Mouse (Mus musculus) Patski (cell line): ENCODE measurements around the gene Nrg3. TPM values are rescaled to one million over a fixed set of nuclear protein-coding genes. Genes with fewer than 3 reads are reported as not detected.

Source experiments
- ATAC-seq: fragments of 100-300 bp; one replicate; pipeline ENCODE4 v1.8.0; 2021
- CTCF ChIA-PET: fragments of 350-600 bp; sonication (Branson Sonifier 250); formaldehyde crosslinking; loops from one replicate; lab custom pipeline; 2022; ENCODE audit warnings: inconsistent platforms; lab: Charles Lee
- POLR2A ChIA-PET: fragments of 350-600 bp; sonication (Branson Sonifier 250); formaldehyde crosslinking; loops from one replicate; lab custom pipeline; 2022; ENCODE audit warnings: antibody characterized with exemption, inconsistent platforms; lab: Charles Lee
- DNase-seq: peaks from one replicate; pipeline ENCODE4 v3.0.0-alpha.2; 2011; ENCODE audit warnings: low read depth, low spot score
- H3K27me3 ChIP-seq: fragments of 371-371 bp; one replicate; pipeline ENCODE4 v1.5.1; 2021
- CTCF ChIP-seq: fragments of 100-300 bp; IDR thresholded peaks from one replicate; pipeline ENCODE4 v1.5.1; 2021
- in situ Hi-C: fragments of 300-500 bp; cut with MboI; formaldehyde crosslinking; loops from 3 replicates; pipeline ENCODE4 v1.11.1; 2018; ENCODE audit warnings: low pct_unique_long_range_greater_than_20kb, mixed read lengths
- polyA plus RNA-seq: library from polyadenylated mRNA; unstranded; gene quantifications from one replicate; pipeline ENCODE4 v1.2.3, GENCODE M21; 2021

Gene Nrg3
- polyA plus RNA-seq, 1 experiment from 2014 or later = not detected

DNA sequence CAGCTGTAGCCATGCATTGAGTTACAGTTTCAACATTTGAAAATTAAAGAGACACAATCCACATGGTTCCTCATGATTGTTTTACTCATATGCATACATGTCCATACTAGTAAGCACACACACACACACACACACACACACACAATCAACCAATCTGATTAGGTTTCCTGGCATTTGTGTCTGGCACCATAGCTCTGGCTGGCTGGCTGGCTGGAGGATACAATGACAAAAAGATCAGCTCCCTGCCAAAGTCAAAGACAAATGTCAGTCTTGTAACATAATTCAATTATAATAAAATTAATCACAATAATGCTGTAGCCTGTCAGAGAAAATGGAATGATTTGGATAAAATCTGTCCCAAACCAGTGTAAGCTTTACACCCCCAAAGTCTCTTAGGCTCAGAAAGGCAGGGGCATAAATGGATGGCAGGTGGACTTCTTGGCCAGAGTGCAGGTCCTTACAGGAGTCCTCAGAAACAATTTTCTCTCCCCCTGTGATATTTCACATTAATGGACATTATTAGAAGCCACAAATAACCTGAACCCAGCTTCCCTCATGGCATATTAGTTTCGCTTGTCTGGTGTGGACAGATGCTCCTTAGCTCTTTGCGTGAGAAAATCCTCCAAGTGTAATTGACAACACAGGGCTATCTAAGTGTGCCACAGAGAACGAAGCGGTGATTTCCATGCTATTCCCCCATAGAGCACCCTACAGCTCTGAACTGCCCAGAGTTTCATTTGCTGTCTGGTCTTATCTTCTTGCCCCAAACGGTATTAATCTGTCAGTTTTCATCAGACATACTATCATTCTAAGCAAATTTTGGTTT lies 697.4 kb downstream of the Nrg3 start:
- POLR2A ChIA-PET = no interaction called here
- CTCF ChIA-PET = no interaction called here
- TF ChIP-seq CTCF = no peak
- in situ Hi-C loops = no loop called here
- DNase-seq = no peak
- ATAC-seq = no peak
- H3K27me3 ChIP-seq = no peaks in the 10 kb centered on the region

DNA sequence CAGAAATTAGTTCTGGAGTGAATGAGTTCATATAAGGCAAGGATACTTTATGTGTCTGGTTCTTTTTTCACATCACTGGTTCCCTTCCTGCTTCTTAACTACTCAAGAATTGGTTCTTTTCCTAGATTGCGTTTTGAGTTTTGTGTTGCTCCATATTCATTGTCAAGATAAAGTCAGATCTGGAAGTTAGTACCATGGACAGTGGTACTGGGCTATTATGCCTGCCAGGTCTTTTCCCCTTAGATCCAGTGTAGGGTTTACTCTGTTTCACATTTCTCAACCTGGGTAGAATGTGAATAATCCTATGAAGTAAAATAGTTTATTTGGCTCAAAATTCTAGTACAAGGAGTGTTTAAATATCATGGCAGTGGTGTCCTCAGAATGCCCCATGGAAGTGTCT lies 698.1 kb downstream of the Nrg3 start:
- CTCF ChIA-PET = no interaction called here
- H3K27me3 ChIP-seq = no peaks in the 10 kb centered on the region
- POLR2A ChIA-PET = no interaction called here
- DNase-seq (no peak), ATAC-seq (no peak)
- no peak for TF ChIP-seq CTCF
- in situ Hi-C loops = no loop called here

DNA sequence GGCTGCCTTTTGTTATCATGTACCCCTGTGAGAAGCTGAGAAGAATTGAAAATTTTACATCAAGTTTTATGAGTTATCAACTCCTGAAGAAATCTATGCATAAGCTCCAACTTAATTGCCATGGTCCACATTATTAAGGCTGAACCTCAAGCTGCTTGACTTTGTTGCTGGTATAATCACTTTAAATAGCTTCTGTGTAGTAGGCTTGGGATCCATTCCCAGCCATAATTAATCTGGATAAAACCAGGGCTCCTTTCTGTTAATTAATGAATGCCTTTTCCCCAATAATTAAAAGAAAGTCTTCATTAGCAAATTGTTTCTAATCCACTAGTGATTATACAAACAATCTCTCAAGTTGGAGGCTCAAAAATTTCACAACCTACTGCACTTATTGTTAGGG lies 742.4 kb downstream of the Nrg3 start:
- H3K27me3 ChIP-seq = no peaks in the 10 kb centered on the region
- no peak for TF ChIP-seq CTCF
- ChIA-PET POLR2A (no interaction called here), CTCF (no interaction called here)
- DNase-seq = no peak
- in situ Hi-C loops = no loop called here
- no peak for ATAC-seq

DNA sequence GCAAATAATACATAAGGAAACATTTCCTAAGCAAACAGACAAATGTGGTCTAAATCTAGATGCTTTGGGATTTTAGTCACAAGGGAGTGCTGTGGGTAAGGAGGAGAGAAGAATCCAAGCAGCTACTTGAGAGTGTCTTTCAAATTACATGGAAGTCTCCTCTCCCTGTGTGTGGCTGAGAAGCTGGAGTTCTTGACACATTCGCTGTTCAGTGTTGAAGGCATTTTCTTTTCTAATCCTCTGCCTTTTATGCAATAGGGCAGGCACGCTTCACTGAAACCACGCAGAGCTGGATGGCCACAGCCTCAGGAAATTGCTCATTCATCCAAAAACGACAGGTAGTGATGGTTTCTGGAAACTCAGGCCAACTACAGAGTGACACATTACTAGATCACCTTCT lies 769.0 kb downstream of the Nrg3 start:
- TF ChIP-seq CTCF = no peak
- ChIA-PET CTCF (no interaction called here), POLR2A (no interaction called here)
- in situ Hi-C loops = no loop called here
- H3K27me3 ChIP-seq = no peaks in the 10 kb centered on the region
- no peak for ATAC-seq
- no peak for DNase-seq

DNA sequence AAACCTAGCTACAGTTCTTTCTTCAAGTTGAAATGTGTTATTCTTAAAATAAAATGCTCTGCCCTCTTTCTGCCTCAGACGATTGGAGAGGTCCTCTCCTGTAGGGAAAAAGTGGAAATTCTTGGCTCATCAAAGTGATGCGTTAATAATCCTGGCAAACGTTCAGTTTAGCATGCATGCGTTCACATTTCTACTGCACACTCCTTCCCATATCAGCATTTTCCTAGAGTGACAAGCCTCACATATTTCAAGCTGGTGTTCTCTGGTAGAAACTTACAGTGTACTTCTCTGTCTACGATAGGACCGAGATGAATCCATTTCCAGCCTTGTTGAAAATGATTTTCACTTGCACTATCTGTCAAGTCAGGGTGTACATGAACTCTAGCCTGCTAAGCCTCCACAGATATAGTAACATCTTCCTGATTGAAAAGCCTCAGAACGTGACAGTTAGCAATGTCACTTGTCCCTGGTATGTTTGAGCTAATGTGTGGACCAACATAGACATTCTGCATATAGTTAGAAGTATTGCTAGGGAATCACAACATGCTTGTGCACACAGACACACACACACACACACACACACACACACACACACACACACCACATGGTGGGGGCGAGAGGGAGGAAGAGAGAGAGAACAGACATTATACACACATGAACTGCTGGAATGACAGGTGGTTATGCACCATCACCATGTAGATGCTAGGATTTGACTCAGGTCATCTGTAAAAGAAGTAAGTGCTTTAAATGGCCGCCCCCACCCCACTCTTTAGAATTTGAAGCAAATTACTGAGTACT lies 770.1 kb downstream of the Nrg3 start:
- ChIA-PET POLR2A (no interaction called here), CTCF (no interaction called here)
- DNase-seq (no peak), ATAC-seq (no peak)
- in situ Hi-C loops = no loop called here
- no peak for TF ChIP-seq CTCF
- H3K27me3 ChIP-seq = no peaks in the 10 kb centered on the region

DNA sequence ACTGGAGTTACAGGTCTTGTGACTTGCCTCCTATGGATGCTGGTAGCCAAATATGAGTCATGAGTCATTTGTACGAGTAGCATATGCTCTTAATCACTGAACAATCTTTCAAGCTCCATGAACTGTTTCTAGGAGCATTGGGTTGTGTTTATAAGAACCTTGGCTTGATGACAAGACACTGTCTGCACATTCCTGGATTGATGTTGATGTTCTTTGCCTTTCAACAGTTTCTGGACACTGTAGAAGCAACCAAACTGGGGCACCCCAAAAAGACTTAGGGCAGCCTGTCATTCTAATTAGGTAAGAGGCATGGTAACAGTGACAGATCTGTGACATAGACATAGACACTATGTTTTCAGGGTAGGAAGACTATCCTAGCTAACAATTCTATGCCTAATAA lies 771.5 kb downstream of the Nrg3 start:
- TF ChIP-seq CTCF = no peak
- in situ Hi-C loops = no loop called here
- DNase-seq (no peak), ATAC-seq (no peak)
- H3K27me3 ChIP-seq = no peaks in the 10 kb centered on the region
- ChIA-PET CTCF (no interaction called here), POLR2A (no interaction called here)

DNA sequence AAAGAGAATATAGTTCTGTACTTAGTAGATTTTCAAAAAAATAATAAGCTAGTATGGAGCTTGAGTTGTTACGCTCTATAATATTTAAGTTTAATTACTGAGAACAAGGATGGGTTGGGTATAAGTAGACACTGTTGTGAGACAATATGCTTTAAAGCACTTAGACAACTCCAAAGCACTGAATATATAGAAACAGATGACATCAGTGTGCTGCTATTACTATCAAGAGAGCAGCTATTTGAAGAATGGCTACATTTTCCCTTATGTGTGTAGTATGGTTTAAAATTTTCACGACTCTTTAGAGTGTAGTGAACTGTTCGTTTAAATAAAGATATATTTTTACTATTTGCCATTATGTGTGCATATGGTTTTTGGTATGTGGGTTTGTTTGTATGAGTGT lies 771.9 kb downstream of the Nrg3 start:
- no peak for TF ChIP-seq CTCF
- in situ Hi-C loops = no loop called here
- POLR2A ChIA-PET = no interaction called here
- H3K27me3 ChIP-seq = no peaks in the 10 kb centered on the region
- DNase-seq = no peak
- CTCF ChIA-PET = no interaction called here
- ATAC-seq = no peak

DNA sequence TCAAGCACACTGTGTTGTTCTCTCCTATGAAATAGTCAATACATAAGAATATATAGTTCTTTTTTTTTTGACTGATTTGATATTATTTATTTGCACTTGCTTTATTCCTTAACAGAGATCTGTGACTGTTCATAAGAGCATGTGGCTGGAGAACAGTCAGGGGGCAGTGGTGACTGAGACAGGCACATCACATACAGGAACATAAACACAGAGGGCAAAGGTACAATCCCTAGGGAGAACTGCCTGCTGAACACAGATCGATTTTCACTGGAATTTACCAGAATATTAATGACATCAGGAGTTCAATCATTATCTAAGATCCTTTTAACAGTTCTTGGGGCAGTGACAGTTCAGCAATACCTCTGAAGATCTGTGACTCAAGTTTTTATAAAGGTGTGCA lies 812.9 kb downstream of the Nrg3 start:
- H3K27me3 ChIP-seq = no peaks in the 10 kb centered on the region
- ATAC-seq (no peak), DNase-seq (no peak)
- CTCF ChIA-PET = no interaction called here
- in situ Hi-C loops = no loop called here
- POLR2A ChIA-PET = no interaction called here
- no peak for TF ChIP-seq CTCF

DNA sequence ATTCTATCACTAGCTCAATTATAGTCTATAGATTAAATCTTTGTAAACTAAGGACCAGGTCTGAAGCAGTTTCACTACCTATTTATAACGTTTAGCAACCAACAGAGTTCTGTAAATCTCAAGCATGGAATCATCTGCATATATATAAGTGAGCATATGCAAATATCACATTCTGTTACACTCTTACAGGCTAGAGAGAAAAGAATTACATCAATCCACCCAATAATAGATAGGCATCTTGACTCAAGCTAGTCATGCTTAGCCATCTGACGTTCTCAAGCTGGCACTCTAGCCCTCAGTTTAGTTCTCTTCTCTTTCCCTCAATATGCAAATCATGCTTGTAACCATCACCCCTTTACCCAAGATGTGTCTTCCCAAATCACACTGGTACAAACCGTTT lies 835.8 kb downstream of the Nrg3 start:
- CTCF ChIA-PET = no interaction called here
- POLR2A ChIA-PET = no interaction called here
- TF ChIP-seq CTCF = no peak
- DNase-seq (no peak), ATAC-seq (no peak)
- H3K27me3 ChIP-seq = no peaks in the 10 kb centered on the region
- in situ Hi-C loops = no loop called here

DNA sequence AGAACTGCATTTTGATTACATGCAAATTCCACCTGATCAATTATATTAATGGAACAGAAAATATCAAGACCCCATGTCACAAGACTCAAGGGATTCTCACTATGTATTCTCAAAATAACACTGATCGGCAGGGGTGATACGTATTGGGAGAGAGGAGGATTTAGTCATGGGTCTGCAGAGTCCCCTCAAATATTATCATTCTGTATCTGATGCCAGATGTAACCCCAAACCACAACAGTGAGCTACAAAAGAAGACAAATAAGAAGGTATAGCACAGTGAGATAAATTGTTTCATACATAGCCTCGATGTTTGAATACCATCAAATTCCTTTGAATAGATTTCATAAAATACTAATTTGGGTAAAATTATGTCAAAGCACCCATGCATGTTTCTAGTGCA lies 842.8 kb downstream of the Nrg3 start:
- H3K27me3 ChIP-seq = no peaks in the 10 kb centered on the region
- no peak for TF ChIP-seq CTCF
- DNase-seq = no peak
- in situ Hi-C loops = no loop called here
- POLR2A ChIA-PET = no interaction called here
- ATAC-seq = no peak
- CTCF ChIA-PET = no interaction called here

DNA sequence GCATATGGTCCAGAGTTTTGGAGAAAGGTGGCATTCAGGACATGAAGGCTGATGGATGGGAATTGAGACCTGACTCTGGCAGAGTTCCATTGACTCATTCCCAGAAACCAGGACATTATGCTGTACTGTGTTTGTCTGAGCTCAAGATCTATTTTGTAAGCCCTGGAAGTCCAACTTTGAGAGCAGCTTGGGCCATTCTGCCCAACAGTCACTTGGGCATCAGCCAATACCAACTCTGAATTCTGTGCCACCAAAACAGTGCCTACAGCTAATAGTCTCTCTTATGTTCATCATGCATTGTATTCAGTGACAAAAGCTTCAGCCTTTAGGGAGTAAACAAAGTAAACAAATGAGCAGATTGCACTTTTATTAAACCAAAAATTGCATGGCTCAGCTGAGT lies 843.2 kb downstream of the Nrg3 start:
- DNase-seq (no peak), ATAC-seq (no peak)
- in situ Hi-C loops = no loop called here
- POLR2A ChIA-PET = no interaction called here
- no peaks in the 10 kb centered on the region for H3K27me3 ChIP-seq
- CTCF ChIA-PET = no interaction called here
- no peak for TF ChIP-seq CTCF
